Mouse (Mus musculus) ES-Bruce4 (cell line): Measurements from ENCODE around the gene Ankrd6. TPM values are rescaled to one million over a fixed set of nuclear protein-coding genes. Genes with fewer than 3 reads are reported as not detected.

ENCODE experiments used
- H3K27ac ChIP-seq: 2 replicates; pipeline ENCODE4 v1.5.1; 2012; ENCODE audit warnings: low read length, inconsistent platforms; ENCODE audit not compliant: insufficient read depth
- H3K27me3 ChIP-seq: 2 replicates; pipeline ENCODE4 v1.6.1; 2012; ENCODE audit warnings: mild to moderate bottlenecking, low read length, inconsistent platforms; ENCODE audit not compliant: control insufficient read depth, poor library complexity, insufficient read depth, severe bottlenecking
- H3K36me3 ChIP-seq: 2 replicates; pipeline ENCODE4 v1.6.1; 2012; ENCODE audit warnings: inconsistent platforms, mild to moderate bottlenecking, low read length, moderate library complexity; ENCODE audit not compliant: control insufficient read depth, poor library complexity, insufficient read depth, severe bottlenecking
- H3K4me1 ChIP-seq: one replicate; pipeline ENCODE4 v1.8.1; 2011; ENCODE audit warnings: low read length; ENCODE audit not compliant: control insufficient read depth, insufficient read depth
- H3K4me3 ChIP-seq: 2 replicates; pipeline ENCODE4 v1.5.1; 2011; ENCODE audit warnings: low read depth, mild to moderate bottlenecking, low read length
- H3K9ac ChIP-seq: 2 replicates; pipeline ENCODE4 v1.6.1; 2012; ENCODE audit warnings: low read depth, mild to moderate bottlenecking, inconsistent platforms; ENCODE audit not compliant: poor library complexity, severe bottlenecking
- H3K9me3 ChIP-seq: replicated peaks from 2 replicates; pipeline ENCODE4 v1.6.1; 2012; ENCODE audit warnings: mild to moderate bottlenecking, low read length, inconsistent platforms; ENCODE audit not compliant: control insufficient read depth, poor library complexity, insufficient read depth, severe bottlenecking
- CTCF ChIP-seq: IDR thresholded peaks from one replicate; pipeline ENCODE4 v1.8.1; 2011; ENCODE audit warnings: low read depth, low read length
- EP300 ChIP-seq: IDR thresholded peaks from 2 replicates; pipeline ENCODE4 v1.6.1; 2011; ENCODE audit warnings: low read depth, low read length; ENCODE audit not compliant: insufficient read depth
- POLR2A ChIP-seq: IDR thresholded peaks from one replicate; pipeline ENCODE4 v1.8.1; 2011; ENCODE audit warnings: low read length; ENCODE audit not compliant: insufficient read depth
- polyA plus RNA-seq: library from polyadenylated mRNA; stranded (reverse); fragments of >200 nt; gene quantifications from 2 replicates; pipeline ENCODE4 v1.2.4, GENCODE M21; 2011; ENCODE audit warnings: low read depth; ENCODE audit not compliant: missing spikeins, insufficient read depth, insufficient read length

Gene Ankrd6
- polyA plus RNA-seq, 1 experiment, result 11.8 TPM

- TF ChIP-seq CTCF (no peak), POLR2A (no peak), EP300 (no peak)
- no peak overlapping the region for H3K9ac ChIP-seq
Measured at GRCm38 (mm10) chr4:32824254-32824653, 126.4 kb downstream of the Ankrd6 start.

DNA sequence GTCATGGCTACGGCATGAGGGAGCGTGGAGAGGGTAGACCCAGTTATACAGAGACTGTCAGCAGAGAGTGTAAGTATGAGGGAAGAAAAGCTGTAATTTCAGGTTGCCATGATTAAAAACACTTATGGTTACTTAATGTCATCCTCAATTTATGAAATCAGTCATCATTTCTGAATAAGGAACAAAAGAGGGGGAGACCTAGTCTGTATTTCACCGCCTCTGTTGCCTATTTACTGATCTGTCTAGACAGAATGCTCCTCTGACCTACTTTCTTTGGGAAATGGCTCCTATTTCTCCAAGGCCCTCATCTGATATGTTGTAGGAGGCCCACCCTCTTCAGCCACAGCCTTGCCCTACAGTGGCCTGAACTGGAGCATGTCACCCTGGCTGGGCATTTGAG, 130.0 kb downstream of the Ankrd6 start:
- H3K9me3 ChIP-seq, result no peaks in the 10 kb centered on the region
- H3K36me3 ChIP-seq, result no peaks in the 10 kb centered on the region
- H3K4me3 ChIP-seq, result no peak overlapping the region
- no peak overlapping the region for H3K27ac ChIP-seq
- no peaks in the 10 kb centered on the region for H3K4me1 ChIP-seq
- no peaks in the 10 kb centered on the region for H3K27me3 ChIP-seq
- no peak overlapping the region for H3K9ac ChIP-seq
- TF ChIP-seq EP300 (no peak), POLR2A (no peak), CTCF (no peak)

More at GRCm38 (mm10) chr4:32824254-32824653, 126.4 kb downstream of the Ankrd6 start:
- H3K4me3 ChIP-seq, result no peak overlapping the region
- H3K4me1 ChIP-seq, result no peaks in the 10 kb centered on the region
- H3K36me3 ChIP-seq, result no peaks in the 10 kb centered on the region
- H3K9me3 ChIP-seq, result no peaks in the 10 kb centered on the region
- H3K27me3 ChIP-seq, result no peaks in the 10 kb centered on the region
- no peak overlapping the region for H3K27ac ChIP-seq

DNA sequence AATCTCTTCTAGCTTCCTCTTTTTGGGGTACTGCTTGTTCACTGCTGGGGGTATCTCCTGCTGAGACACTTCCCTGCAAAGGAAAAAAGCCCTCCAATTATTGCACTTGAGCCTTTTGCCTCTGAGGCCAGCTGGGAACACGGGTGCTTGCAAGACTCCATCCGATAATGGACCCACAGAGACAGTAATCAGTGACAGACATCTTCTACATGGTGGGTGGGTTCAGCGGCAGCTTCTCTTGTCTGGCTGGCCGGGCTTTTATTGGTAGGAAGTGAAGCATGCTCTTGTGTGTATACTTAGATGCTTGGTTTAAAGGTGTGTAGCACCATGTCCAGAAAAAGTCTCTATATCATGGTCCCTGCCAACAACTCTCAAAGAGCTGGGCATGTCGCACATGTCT, 133.2 kb downstream of the Ankrd6 start:
- TF ChIP-seq POLR2A (no peak), CTCF (no peak), EP300 (no peak)
- Histone ChIP-seq H3K27ac (no peak overlapping the region), H3K9me3 (no peaks in the 10 kb centered on the region), H3K4me1 (no peaks in the 10 kb centered on the region), H3K9ac (no peak overlapping the region), H3K36me3 (no peaks in the 10 kb centered on the region), H3K4me3 (no peak overlapping the region), H3K27me3 (no peaks in the 10 kb centered on the region)

DNA sequence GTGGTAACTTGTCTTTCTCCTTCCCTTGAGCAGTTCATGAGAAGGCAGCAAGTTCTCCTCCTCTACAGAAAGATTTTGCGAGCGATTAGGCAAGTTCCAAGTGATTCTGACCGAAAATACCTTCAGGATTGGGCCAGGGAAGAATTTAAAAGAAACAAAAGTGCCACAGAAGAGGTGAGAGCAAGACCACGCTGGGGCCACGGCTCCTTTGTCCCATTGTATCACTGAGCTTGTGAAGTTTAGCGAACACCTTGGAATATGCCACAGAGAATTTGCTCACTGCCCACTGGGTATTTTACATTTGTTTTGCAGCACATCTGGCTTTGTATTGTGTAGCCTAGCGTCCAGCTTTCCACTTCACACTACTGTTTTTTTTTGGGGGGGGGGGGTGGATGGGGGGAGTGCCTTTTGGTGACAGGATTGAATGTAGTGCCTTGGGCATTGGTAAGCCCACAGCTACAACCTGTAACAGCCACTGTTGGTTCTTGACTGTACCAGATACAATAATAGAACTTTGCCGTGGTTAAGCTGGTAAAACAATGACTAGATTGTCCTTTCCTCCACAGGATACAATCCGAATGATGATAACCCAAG, 150.0 kb downstream of the Ankrd6 start:
- Histone ChIP-seq H3K27me3 (no peaks in the 10 kb centered on the region), H3K4me1 (no peaks in the 10 kb centered on the region), H3K27ac (peak overlapping the region; percentile 42; the same call in 1 of the 2 replicates), H3K4me3 (peak overlapping the region; percentile 54), H3K9me3 (no peaks in the 10 kb centered on the region), H3K36me3 (no peaks in the 10 kb centered on the region), H3K9ac (peak overlapping the region; percentile 83)
- TF ChIP-seq CTCF, result no peak
- TF ChIP-seq EP300, result no peak
- TF ChIP-seq POLR2A, result no peak

DNA sequence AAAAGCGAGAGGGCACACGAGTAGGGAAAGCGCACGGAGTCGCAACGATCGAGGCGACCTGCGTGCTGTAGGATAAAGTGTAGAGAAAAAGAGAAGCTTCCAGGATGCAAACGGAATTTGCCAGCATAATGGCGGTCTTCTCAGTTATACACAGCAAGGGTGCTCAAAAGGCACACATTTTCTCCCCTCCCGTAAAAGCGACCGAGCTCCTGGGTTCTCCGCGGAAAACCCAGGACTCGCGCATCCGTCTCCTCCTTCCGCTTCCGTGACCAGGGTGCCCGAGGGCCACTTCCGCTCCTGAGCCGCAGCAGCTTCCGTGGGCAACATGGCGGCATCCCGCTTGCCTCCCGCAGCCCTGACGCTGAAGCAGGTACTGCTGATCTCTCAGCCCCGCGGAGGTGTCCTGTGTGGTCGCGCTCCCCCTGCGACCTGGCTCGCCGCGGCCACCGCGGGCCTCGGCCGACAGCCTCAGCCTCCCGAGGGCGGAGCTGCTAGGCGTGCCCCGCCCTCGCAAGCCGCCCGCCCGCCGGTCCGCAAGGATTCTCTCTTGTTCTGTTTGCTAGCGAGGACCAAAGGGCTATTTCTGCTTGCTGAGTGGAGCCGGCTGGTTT, 150.6 kb downstream of the Ankrd6 start, which contains the start of gene Lyrm2:
Gene Lyrm2 (plus strand): TSS at position 288 of the 611 bp plus-strand sequence.
- TF ChIP-seq EP300 (no peak), POLR2A (peak; percentile 44)
- Histone ChIP-seq H3K4me1 (no peaks in the 10 kb centered on the region), H3K9me3 (no peaks in the 10 kb centered on the region), H3K36me3 (no peaks in the 10 kb centered on the region), H3K9ac (peak within 1 kb of the TSS; percentile 83), H3K27me3 (no peaks in the 10 kb centered on the region), H3K4me3 (peak within 1 kb of the TSS; percentile 54), H3K27ac (peak within 1 kb of the TSS; percentile 42)

- Histone ChIP-seq H3K9ac (no peak overlapping the region), H3K27me3 (no peaks in the 10 kb centered on the region), H3K9me3 (no peaks in the 10 kb centered on the region), H3K36me3 (no peaks in the 10 kb centered on the region), H3K4me1 (no peaks in the 10 kb centered on the region), H3K27ac (no peak overlapping the region), H3K4me3 (no peak overlapping the region)
- TF ChIP-seq POLR2A (no peak), CTCF (no peak), EP300 (no peak)
Measured at GRCm38 (mm10) chr4:32798976-32799375, 151.7 kb downstream of the Ankrd6 start.
